Mouse (Mus musculus) thymus, adult 2 months (tissue): ENCODE results near the gene Ciapin1.

Experiments used
- CTCF ChIP-seq: fragments of 200-500 bp; IDR thresholded peaks from 2 replicates; pipeline ENCODE4 v1.5.1; 2012; ENCODE audit warnings: mild to moderate bottlenecking, control low read depth, low read length, moderate library complexity, borderline replicate concordance; ENCODE audit not compliant: control insufficient read depth, poor library complexity, insufficient read depth; ENCODE audit errors: extremely low read depth
- POLR2A ChIP-seq: fragments of 200-500 bp; IDR thresholded peaks from 2 replicates; pipeline ENCODE4 v1.6.1; 2012; ENCODE audit warnings: mild to moderate bottlenecking, low read length, control low read depth, moderate library complexity; ENCODE audit not compliant: control insufficient read depth, poor library complexity, insufficient read depth; ENCODE audit errors: extremely low read depth

GRCm38 (mm10) chr8:94826210-94826609 is 11.9 kb downstream of the Ciapin1 start:
- TF ChIP-seq CTCF (no peak), POLR2A (no peak)
